Mouse (Mus musculus) left cerebral cortex, postnatal 36 days (tissue): ENCODE measurements around the gene Cct8l1. TPM values are rescaled to one million over a fixed set of nuclear protein-coding genes. Genes with fewer than 3 reads are reported as not detected.

Source experiments
- DNase-seq, 2 experiments: peaks; one replicate each; pipeline ENCODE4 v3.0.0; 2021 to 2022; ENCODE audit warnings: low spot score in 2 of 2, mixed read lengths in 1 of 2
- intact Hi-C: fragments of 180-260 bp; cut with DNase I; formaldehyde crosslinking; loops from one replicate; pipeline ENCODE4 v1.15.1; 2025
- total RNA-seq, 2 experiments: library from RNA; stranded (reverse); gene quantifications; 2 replicates each; pipeline ENCODE4 v1.2.3; 2021

Gene Cct8l1
- total RNA-seq, 2 experiments from 2014 or later: 0.27 TPM; not detected in 1

GRCm38 (mm10) chr5:25528851-25529528 is 13.1 kb downstream of the Cct8l1 start:
- intact Hi-C loops: loop anchor here (1.0 to 5.0 kb wide), 2 partner anchors 30 to 102 kb away; no protein-coding TSS in a partner anchor
- DNase-seq: peak in 1 of 2 experiments; percentile 10

- DNase-seq: peak; percentile 100
- intact Hi-C loops: loop anchor here (1.0 to 5.0 kb wide), 2 partner anchors 30 to 102 kb away; no protein-coding TSS in a partner anchor
Measured at GRCm38 (mm10) chr5:25529529-25530421, 13.9 kb downstream of the Cct8l1 start.

- no peak for DNase-seq
- intact Hi-C loops: no loop called here
Measured at GRCm38 (mm10) chr5:25530629-25531028, 14.8 kb downstream of the Cct8l1 start.

GRCm38 (mm10) chr5:25532256-25533147 is 16.6 kb downstream of the Cct8l1 start:
- DNase-seq: no peak

GRCm38 (mm10) chr5:25533298-25533697 is 17.4 kb downstream of the Cct8l1 start:
- intact Hi-C loops: no loop called here
- DNase-seq: no peak

More at GRCm38 (mm10) chr5:25532256-25533147, 16.6 kb downstream of the Cct8l1 start:
- intact Hi-C loops: no loop called here

GRCm38 (mm10) chr5:25535566-25535965 is 19.7 kb downstream of the Cct8l1 start:
- DNase-seq: no peak
- intact Hi-C loops: no loop called here

GRCm38 (mm10) chr5:25536451-25536850 is 20.6 kb downstream of the Cct8l1 start:
- DNase-seq: no peak
- intact Hi-C loops: no loop called here

GRCm38 (mm10) chr5:25536921-25537409 is 21.1 kb downstream of the Cct8l1 start:
- intact Hi-C loops: no loop called here
- no peak for DNase-seq

GRCm38 (mm10) chr5:25540412-25540811 is 24.5 kb downstream of the Cct8l1 start:
- no peak for DNase-seq
- intact Hi-C loops: no loop called here

- no peak for DNase-seq
- intact Hi-C loops: no loop called here
Measured at GRCm38 (mm10) chr5:25540921-25541320, 25.1 kb downstream of the Cct8l1 start.

GRCm38 (mm10) chr5:25541661-25542060 is 25.8 kb downstream of the Cct8l1 start:
- no peak for DNase-seq
- intact Hi-C loops: no loop called here

GRCm38 (mm10) chr5:25544061-25544460 is 28.2 kb downstream of the Cct8l1 start:
- DNase-seq: no peak
- intact Hi-C loops: no loop called here

GRCm38 (mm10) chr5:25544566-25544965 is 28.7 kb downstream of the Cct8l1 start:
- DNase-seq: no peak
- intact Hi-C loops: no loop called here

GRCm38 (mm10) chr5:25546912-25547311 is 31.0 kb downstream of the Cct8l1 start:
- no peak for DNase-seq

GRCm38 (mm10) chr5:25550912-25551311 is 35.0 kb downstream of the Cct8l1 start:
- intact Hi-C loops: no loop called here
- no peak for DNase-seq

More at GRCm38 (mm10) chr5:25546912-25547311, 31.0 kb downstream of the Cct8l1 start:
- intact Hi-C loops: no loop called here

GRCm38 (mm10) chr5:25554210-25554609 is 38.3 kb downstream of the Cct8l1 start:
- DNase-seq: no peak
- intact Hi-C loops: no loop called here

GRCm38 (mm10) chr5:25554689-25555088 is 38.8 kb downstream of the Cct8l1 start:
- intact Hi-C loops: no loop called here
- no peak for DNase-seq

GRCm38 (mm10) chr5:25555684-25556083 is 39.8 kb downstream of the Cct8l1 start:
- no peak for DNase-seq
- intact Hi-C loops: no loop called here

GRCm38 (mm10) chr5:25556363-25556762 is 40.5 kb downstream of the Cct8l1 start:
- intact Hi-C loops: no loop called here

More at GRCm38 (mm10) chr5:25556363-25556762, 40.5 kb downstream of the Cct8l1 start:
- DNase-seq: no peak
